Mouse (Mus musculus): ENCODE data around the gene Mgat4b. TPM values are rescaled to one million over a fixed set of nuclear protein-coding genes. Genes with fewer than 3 reads are reported as not detected.
A peak's percentile ranks its signal among the peaks of the same experiment; 100 is the strongest.

Mgat4b gene
- polyA plus RNA-seq, 1 experiment: 20.8 TPM

- no peaks in the 10 kb centered on the region for H3K27me3 ChIP-seq (ENCODE audit: control insufficient read depth, insufficient read depth, low read length)
- peaks cover 11% of the 10 kb centered on the region for H3K4me1 ChIP-seq (ENCODE audit: control insufficient read depth, insufficient read depth, low read length)
- peak; percentile 35; the same call in 1 of the 2 replicates for TF ChIP-seq POLR2A (IDR thresholded peaks at IDR 0.05; ENCODE audit: control insufficient read depth, low read depth, low read length)
- no peak for TF ChIP-seq CTCF (IDR thresholded peaks at IDR 0.05; ENCODE audit: control insufficient read depth, insufficient read depth, insufficient replicate concordance, low read depth, low read length)
- H3K36me3 ChIP-seq (ENCODE audit: control insufficient read depth, insufficient read depth, low read length): no peaks in the 10 kb centered on the region
- H3K4me3 ChIP-seq (ENCODE audit: control insufficient read depth, low read depth, low read length): peak overlapping the region; percentile 2
- peak overlapping the region; percentile 44 for H3K27ac ChIP-seq (ENCODE audit: control insufficient read depth, insufficient read depth, low read depth, low read length)
These were observed 42.1 kb downstream of the Mgat4b start for GRCm38 (mm10) chr11:50252684-50253265.

DNA sequence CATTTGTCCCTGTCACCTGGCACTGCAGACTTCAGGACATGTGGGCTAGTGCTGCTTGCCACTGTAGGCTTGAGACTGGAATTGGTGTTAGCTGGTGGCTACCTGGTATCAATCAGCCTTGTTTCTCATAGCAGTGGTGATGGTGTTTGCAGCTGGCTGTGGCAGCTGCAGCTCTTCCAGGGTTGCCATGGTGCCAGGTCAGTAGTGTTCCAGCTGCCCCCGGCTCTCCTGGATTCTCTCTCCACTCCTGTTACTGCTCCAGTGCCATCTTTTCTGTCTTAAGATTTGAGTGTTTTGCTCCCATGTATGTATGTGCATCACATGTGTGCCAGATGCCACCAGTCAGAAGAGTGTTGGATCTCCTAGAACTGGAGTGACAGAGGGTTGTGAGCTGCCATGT is 42.7 kb downstream of the Mgat4b start:
- Histone ChIP-seq H3K27me3 (ENCODE audit: control insufficient read depth, insufficient read depth, low read length) (no peaks in the 10 kb centered on the region), H3K4me1 (ENCODE audit: control insufficient read depth, insufficient read depth, low read length) (peaks cover 11% of the 10 kb centered on the region), H3K4me3 (ENCODE audit: control insufficient read depth, low read depth, low read length) (no peak overlapping the region), H3K27ac (ENCODE audit: control insufficient read depth, insufficient read depth, low read depth, low read length) (no peak overlapping the region), H3K36me3 (ENCODE audit: control insufficient read depth, insufficient read depth, low read length) (no peaks in the 10 kb centered on the region)
- no peak for TF ChIP-seq CTCF (IDR thresholded peaks at IDR 0.05; ENCODE audit: control insufficient read depth, insufficient read depth, insufficient replicate concordance, low read depth, low read length)
- TF ChIP-seq POLR2A (IDR thresholded peaks at IDR 0.05; ENCODE audit: control insufficient read depth, low read depth, low read length): no peak

DNA sequence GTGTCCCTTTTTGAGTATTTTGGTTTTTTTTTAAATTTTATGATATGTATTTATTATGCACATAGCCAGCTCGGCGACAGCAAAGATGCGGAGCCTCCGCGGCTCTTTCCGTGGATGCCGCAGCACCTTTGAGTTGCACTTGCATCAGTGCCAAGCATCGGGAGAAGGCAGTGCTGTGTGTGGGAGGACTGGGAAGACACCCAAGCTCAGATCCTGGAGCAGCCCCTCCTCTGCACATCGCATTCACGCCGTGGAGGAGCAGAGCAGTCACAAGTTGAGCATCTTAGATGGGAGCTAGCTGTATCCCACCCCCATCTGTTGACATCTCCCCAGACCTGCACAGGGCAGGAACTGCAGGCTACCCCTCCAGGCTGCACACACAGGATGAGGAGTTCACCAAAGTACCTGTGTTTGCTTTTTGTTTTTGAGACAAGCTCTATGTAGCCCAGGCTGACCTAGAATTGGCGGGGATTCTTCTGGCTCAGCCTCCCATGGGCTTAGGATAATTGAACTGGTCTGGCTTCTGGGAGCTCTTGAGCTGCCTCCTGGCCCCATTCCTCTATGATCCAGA is 43.4 kb downstream of the Mgat4b start:
- peaks cover 11% of the 10 kb centered on the region for H3K4me1 ChIP-seq (ENCODE audit: control insufficient read depth, insufficient read depth, low read length)
- no peaks in the 10 kb centered on the region for H3K27me3 ChIP-seq (ENCODE audit: control insufficient read depth, insufficient read depth, low read length)
- TF ChIP-seq POLR2A (IDR thresholded peaks at IDR 0.05; ENCODE audit: control insufficient read depth, low read depth, low read length): no peak
- no peak overlapping the region for H3K4me3 ChIP-seq (ENCODE audit: control insufficient read depth, low read depth, low read length)
- H3K27ac ChIP-seq (ENCODE audit: control insufficient read depth, insufficient read depth, low read depth, low read length): no peak overlapping the region
- H3K36me3 ChIP-seq (ENCODE audit: control insufficient read depth, insufficient read depth, low read length): no peaks in the 10 kb centered on the region

GRCm38 (mm10) chr11:50256615-50257014 is 45.9 kb downstream of the Mgat4b start:
- Histone ChIP-seq H3K4me1 (ENCODE audit: control insufficient read depth, insufficient read depth, low read length) (peaks cover 11% of the 10 kb centered on the region), H3K36me3 (ENCODE audit: control insufficient read depth, insufficient read depth, low read length) (no peaks in the 10 kb centered on the region), H3K27ac (ENCODE audit: control insufficient read depth, insufficient read depth, low read depth, low read length) (no peak overlapping the region), H3K4me3 (ENCODE audit: control insufficient read depth, low read depth, low read length) (no peak overlapping the region), H3K27me3 (ENCODE audit: control insufficient read depth, insufficient read depth, low read length) (no peaks in the 10 kb centered on the region)
- no peak for TF ChIP-seq POLR2A (IDR thresholded peaks at IDR 0.05; ENCODE audit: control insufficient read depth, low read depth, low read length)
- TF ChIP-seq CTCF (IDR thresholded peaks at IDR 0.05; ENCODE audit: control insufficient read depth, insufficient read depth, insufficient replicate concordance, low read depth, low read length): no peak

DNA sequence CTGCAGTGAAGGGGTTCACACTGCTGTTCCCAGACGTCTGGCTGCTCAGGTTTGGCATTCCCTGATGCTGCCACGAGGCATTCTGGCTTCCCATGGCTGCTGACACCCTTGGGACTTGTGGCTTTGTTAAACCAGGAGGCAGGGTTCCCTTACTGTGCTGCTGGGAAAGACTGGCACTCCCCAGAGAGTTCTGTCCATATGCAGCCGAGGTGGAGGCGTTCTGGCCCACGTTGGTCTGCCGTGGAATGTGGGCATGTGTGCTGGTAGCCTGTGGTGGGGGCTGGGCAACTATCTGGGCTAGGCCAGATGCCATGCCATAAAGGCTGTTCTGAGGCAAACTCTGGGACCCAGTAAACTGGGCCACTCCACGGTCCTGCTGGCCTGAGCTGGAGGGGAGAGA is 47.6 kb downstream of the Mgat4b start:
- no peak overlapping the region for H3K27ac ChIP-seq (ENCODE audit: control insufficient read depth, insufficient read depth, low read depth, low read length)
- no peaks in the 10 kb centered on the region for H3K27me3 ChIP-seq (ENCODE audit: control insufficient read depth, insufficient read depth, low read length)
- TF ChIP-seq CTCF (IDR thresholded peaks at IDR 0.05; ENCODE audit: control insufficient read depth, insufficient read depth, insufficient replicate concordance, low read depth, low read length) (no peak), POLR2A (IDR thresholded peaks at IDR 0.05; ENCODE audit: control insufficient read depth, low read depth, low read length) (no peak)
- no peak overlapping the region for H3K4me3 ChIP-seq (ENCODE audit: control insufficient read depth, low read depth, low read length)
- peaks cover 2% of the 10 kb centered on the region; the same call in 1 of the 2 replicates for H3K4me1 ChIP-seq (ENCODE audit: control insufficient read depth, insufficient read depth, low read length)
- H3K36me3 ChIP-seq (ENCODE audit: control insufficient read depth, insufficient read depth, low read length): peaks cover 2% of the 10 kb centered on the region; the same call in 1 of the 2 replicates

DNA sequence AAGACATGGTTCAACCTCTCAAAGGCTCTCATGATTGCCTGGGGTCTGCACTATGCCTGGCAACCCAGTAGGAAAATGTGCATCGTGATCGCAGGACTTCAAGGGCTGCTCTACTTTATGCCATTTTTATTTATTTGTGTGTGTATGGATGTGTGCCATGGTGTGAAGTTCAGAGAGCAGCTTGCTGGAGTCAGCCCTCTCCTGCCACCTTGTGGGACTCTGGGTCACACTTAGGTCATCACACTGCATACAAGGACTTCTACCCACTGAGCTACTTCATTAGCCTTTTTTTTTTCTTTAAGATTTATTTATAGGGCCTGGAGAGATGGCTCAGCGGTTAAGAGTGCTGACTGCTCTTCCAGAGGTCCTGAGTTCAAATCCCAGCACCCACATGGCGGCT is 51.3 kb downstream of the Mgat4b start:
- TF ChIP-seq POLR2A (IDR thresholded peaks at IDR 0.05; ENCODE audit: control insufficient read depth, low read depth, low read length) (no peak), CTCF (IDR thresholded peaks at IDR 0.05; ENCODE audit: control insufficient read depth, insufficient read depth, insufficient replicate concordance, low read depth, low read length) (peak; percentile 24; the same call in 1 of the 2 replicates)
- Histone ChIP-seq H3K4me3 (ENCODE audit: control insufficient read depth, low read depth, low read length) (no peak overlapping the region), H3K4me1 (ENCODE audit: control insufficient read depth, insufficient read depth, low read length) (no peaks in the 10 kb centered on the region), H3K36me3 (ENCODE audit: control insufficient read depth, insufficient read depth, low read length) (peaks cover 2% of the 10 kb centered on the region; the same call in 1 of the 2 replicates), H3K27me3 (ENCODE audit: control insufficient read depth, insufficient read depth, low read length) (no peaks in the 10 kb centered on the region), H3K27ac (ENCODE audit: control insufficient read depth, insufficient read depth, low read depth, low read length) (no peak overlapping the region)

DNA sequence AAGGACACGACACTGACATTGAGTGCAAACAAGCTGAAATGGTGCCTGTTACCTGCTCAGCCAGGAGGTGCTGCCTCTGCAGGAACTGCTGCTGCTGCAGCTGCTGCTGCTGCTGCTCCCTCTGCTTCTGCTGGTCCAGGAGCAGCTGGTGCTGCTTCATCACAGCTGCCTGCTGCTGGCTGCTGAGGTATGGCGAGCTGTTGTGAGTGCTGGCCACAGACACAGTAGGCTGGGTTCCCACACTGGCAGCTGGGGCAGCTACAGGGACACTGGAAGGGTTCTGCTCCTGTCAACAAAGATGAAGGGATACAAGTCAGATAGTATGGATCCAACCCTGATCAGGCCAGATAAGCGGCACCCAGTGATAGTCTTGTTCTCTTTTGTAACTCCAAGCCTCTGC is 52.5 kb downstream of the Mgat4b start:
- Histone ChIP-seq H3K27me3 (ENCODE audit: control insufficient read depth, insufficient read depth, low read length) (no peaks in the 10 kb centered on the region), H3K36me3 (ENCODE audit: control insufficient read depth, insufficient read depth, low read length) (peaks cover 2% of the 10 kb centered on the region; the same call in 1 of the 2 replicates), H3K4me1 (ENCODE audit: control insufficient read depth, insufficient read depth, low read length) (no peaks in the 10 kb centered on the region), H3K27ac (ENCODE audit: control insufficient read depth, insufficient read depth, low read depth, low read length) (no peak overlapping the region), H3K4me3 (ENCODE audit: control insufficient read depth, low read depth, low read length) (peak overlapping the region; percentile 77)
- TF ChIP-seq CTCF (IDR thresholded peaks at IDR 0.05; ENCODE audit: control insufficient read depth, insufficient read depth, insufficient replicate concordance, low read depth, low read length): no peak

Measured in testis, adult 2 months (tissue).